Mouse (Mus musculus) cortical plate, adult 2 months (tissue): ENCODE measurements around the gene Gm45717.

Experiments used
- CTCF ChIP-seq: fragments of 200-500 bp; IDR thresholded peaks from 2 replicates; pipeline ENCODE4 v1.5.1; 2011; ENCODE audit warnings: mild to moderate bottlenecking, control low read depth, low read length; ENCODE audit not compliant: insufficient read depth; ENCODE audit errors: extremely low read depth
- POLR2A ChIP-seq: fragments of 200-500 bp; IDR thresholded peaks from 2 replicates; pipeline ENCODE4 v1.6.1; 2011; ENCODE audit warnings: mild to moderate bottlenecking, low read length, control low read depth; ENCODE audit not compliant: insufficient read depth; ENCODE audit errors: extremely low read depth

DNA sequence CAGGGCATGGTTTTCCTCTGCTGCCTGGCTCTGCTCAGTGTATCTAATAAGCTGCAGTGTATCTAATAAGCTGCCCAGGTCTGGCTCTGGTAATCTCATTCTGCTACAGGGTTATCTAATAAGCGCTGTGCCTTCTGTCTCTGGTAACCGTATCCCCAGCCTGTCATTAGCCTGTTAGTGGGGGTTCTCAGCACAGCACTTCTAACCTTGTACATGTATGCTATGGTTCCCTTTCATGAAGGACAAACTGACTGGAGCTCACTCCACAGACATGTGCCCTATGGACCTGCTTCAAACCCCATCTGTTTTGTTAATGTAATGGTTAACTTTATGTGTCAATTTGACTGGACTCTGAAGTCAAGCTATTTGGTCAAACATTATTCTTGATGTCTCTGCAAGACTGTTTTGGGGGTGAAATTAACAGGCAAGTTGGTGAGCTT lies 50.1 kb downstream of the Gm45717 start:
- TF ChIP-seq POLR2A = no peak
- TF ChIP-seq CTCF = no peak
